Mouse (Mus musculus) left cerebral cortex, postnatal 36 days (tissue): ENCODE results near the gene Tlnrd1. TPM values are rescaled to one million over a fixed set of nuclear protein-coding genes. Genes with fewer than 3 reads are reported as not detected.

Experiments used
- DNase-seq, 2 experiments: peaks; one replicate each; pipeline ENCODE4 v3.0.0; 2021 to 2022; ENCODE audit warnings: low spot score in 2 of 2, mixed read lengths in 1 of 2
- intact Hi-C: fragments of 180-260 bp; cut with DNase I; formaldehyde crosslinking; loops from one replicate; pipeline ENCODE4 v1.15.1; 2025
- total RNA-seq, 2 experiments: library from RNA; stranded (reverse); gene quantifications; 2 replicates each; pipeline ENCODE4 v1.2.3; 2021

Gene Tlnrd1
- total RNA-seq, 2 experiments from 2014 or later: 21.5 to 27.9 TPM

DNA sequence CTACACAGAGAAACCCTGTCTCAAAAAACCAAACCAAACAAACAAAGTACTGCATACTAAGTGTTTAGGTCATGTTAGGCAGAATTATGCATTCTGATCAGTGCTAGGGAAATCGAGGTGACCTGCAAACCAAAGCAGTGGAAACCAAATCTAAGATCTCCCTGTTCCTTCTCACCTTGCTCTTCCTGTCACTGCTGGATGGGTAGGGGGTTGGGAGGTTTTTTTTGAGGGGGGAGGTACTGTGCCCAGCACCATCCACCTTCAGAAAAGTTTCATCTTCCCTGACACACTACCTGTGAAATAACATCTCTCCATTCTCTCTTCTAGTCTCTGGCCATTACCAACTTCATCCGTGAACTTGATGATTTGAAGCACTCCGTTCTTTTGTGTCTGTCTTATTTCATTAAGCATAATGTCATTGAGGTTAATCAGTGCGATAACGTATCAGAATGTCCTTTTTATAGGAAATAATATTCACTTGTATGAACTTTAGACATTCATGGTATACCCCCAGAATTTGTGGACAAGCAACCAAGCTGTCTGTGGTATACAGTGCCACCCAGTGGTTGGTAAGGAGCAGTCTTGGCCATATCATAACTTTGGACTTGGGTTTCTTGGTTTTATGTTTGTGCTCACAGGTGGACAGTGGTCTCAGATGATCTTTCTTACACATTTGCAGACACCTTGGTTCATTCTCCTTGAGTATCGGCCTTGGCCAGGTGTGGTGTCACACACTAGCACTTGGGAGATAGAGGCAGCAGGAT, 2.4 kb upstream of the Tlnrd1 start:
- intact Hi-C loops: loop anchor here (10.0 kb wide), 2 partner anchors 222 to 322 kb away; no protein-coding TSS in a partner anchor
- no peak for DNase-seq

GRCm38 (mm10) chr7:83885835-83886234, 1.7 kb upstream of the Tlnrd1 start:
- intact Hi-C loops: loop anchor here (2.0 to 10.0 kb wide), 3 partner anchors 83 to 321 kb away; no protein-coding TSS in a partner anchor

DNA sequence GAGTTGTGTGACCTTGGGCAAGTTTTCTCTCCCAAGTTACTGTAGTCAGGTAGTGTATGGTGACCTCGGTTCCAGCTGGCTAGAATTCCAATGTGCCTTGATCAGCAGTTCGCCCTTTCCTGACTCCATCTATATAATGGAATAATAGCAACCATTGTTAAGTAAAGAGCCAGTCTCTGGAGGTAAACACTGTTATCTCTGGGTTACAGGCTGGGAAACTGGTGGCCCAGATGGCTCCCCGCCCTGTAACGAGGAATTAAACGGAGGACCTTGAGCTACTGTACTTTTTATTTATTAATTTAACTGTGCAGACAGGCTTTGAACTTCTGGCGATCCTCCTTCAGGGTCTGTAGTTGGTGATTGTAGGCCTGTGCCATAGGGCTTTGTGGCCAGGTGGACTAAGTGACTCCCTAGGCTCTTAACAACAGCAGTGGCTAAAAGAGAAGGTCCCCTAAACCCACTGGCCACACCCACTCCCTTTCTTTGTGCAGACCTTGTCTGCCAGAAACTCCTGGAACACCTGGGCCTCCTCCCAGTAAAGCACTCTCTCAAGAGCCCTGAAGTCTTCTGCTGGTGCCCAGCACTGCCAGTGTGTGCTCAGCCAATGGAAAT, 922 bp upstream of the Tlnrd1 start:
- intact Hi-C loops: loop anchor here (2.0 to 10.0 kb wide), 3 partner anchors 82 to 320 kb away; no protein-coding TSS in a partner anchor

More at GRCm38 (mm10) chr7:83885835-83886234, 1.7 kb upstream of the Tlnrd1 start:
- DNase-seq: no peak

DNA sequence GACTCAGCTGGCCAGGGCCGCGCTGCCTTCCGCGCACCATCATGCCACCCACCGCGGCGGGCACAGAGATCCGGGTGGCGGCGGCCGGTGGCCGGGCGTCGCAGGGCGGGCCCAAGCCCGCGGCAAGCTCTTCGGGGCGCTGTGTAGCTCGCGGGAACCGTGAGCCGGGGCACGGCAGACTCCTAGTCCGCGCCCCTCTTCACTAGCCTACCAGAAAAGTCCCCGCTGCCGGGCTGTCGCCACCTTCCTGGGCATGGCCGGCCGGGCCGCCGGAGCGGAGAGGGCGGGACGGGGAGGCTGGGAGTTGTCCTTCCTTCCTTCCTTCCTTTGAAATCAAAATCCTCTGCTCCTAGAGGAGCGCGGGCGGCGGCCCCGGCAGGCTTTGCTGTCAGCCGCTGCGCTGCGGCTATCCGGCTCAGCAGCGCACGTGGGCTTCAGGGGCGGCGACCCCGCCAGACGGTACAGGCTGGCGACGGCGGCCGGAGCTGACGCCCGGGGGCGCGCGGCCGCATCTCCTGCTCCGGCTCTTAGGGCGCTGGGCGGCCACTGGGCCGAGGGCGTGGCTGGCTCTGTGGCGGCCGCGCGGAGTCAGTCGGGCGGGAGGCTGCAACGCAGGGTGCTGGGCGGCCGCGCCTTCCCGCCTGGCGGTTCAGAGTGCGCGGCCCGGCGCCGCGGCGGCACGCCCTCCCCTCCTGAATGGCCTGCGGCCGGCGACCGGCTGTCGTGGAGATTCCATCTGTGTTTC, 657 bp downstream of the Tlnrd1 start:
- DNase-seq: peak; percentile 55 to 74
- intact Hi-C loops: loop anchor here (2.0 to 10.0 kb wide), 3 partner anchors 81 to 319 kb away; no protein-coding TSS in a partner anchor

More for the DNA sequence above, 922 bp upstream of the Tlnrd1 start:
- no peak for DNase-seq

GRCm38 (mm10) chr7:83882633-83883275, 1.4 kb downstream of the Tlnrd1 start:
- peak; percentile 38 to 67 for DNase-seq
- intact Hi-C loops: loop anchor here (10.0 kb wide), 2 partner anchors 218 to 318 kb away; no protein-coding TSS in a partner anchor

- intact Hi-C loops: loop anchor here (10.0 kb wide), 2 partner anchors 217 to 317 kb away; no protein-coding TSS in a partner anchor
- no peak for DNase-seq
Measured at GRCm38 (mm10) chr7:83882150-83882632, 1.9 kb downstream of the Tlnrd1 start.

DNA sequence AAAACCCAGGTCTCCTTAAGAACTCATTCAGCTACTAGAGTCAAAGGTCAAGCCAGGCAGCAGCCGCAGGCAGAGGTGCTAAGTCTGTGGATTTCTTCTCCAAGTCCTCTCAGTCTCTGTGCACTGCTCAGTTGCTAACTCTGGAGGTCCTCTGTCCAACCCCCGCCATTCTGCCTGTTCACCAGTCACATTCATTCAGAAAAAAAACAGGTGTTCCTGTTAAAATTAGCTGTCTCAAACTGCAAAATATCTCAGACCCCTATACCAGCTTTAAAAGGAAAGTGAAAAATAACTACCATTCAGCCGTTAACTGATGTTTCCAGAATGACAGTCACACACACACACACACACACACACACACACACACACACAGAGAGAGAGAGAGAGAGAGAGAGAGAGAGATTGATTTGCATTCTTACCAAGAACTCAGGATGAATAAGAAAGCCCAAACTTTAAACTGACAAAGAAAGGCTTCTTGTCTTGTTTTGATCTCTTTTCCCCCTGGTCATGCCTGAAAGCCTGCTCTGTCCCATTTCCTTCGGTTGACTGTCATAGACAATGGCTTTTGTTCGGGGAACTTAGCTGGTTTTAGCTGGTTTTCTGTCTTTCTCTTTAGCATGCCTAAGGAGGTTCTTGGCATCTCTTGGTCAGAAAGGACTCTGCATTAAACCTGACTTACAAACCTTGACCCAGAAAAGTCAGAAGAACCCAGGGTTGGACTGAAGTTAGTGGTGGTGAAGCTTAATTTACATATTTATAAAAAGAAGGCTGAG, 5.2 kb downstream of the Tlnrd1 start:
- peak in 1 of 2 experiments; percentile 23 for DNase-seq
- intact Hi-C loops: no loop called here

DNA sequence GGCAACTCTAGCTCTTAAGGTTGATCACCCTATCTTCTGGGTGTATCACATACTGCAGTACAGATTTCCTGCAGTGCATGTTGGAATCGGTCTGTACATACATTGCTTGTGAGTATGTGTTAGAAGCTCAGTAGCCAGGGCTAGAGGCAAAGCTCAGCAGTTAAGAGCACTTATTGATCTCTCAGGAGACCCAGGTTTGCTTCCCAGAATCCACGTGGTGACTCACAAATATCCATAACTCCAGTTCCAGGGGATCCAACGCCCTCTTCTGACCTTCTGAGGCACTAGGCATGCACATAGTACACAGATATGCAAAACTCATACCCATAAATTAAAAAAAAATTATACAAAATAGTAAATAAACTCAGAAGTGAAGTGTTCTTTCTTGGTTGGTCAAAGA, 7.0 kb downstream of the Tlnrd1 start:
- intact Hi-C loops: no loop called here
- DNase-seq: no peak

DNA sequence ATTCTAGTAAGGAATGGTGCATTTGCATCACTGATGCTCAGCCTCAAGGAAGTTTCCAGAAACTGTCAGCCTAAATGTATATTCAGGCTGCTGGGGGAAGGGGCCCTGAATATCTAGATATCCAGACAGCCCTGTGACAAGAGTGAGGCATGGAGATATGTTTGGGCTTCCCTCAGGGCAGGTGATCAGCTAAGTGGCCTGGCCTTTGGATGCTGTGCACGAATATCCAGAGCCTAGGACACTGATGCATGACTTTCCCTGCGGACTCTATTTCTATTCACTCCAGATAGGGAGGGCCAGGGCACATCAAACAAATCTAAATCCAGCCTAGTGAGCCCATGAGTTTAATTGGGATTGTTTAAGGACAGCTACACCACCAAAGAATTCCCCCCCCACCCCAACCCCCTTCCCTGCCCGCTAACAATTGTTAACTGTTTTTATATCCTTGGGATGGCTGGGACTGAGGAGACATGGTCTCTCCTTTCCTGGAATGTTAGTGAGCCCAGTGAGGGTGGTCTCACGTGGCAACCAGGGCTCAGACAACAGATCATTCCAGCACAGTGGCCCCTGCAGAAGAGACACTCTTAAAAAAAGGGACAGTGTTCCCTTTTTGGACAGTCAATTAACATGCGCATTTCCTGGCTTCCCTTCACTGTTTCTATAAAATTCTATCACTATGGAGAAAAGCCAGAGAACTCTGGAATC, 14.1 kb downstream of the Tlnrd1 start:
- intact Hi-C loops: no loop called here
- DNase-seq: no peak

- no peak for DNase-seq
- intact Hi-C loops: no loop called here
Measured at GRCm38 (mm10) chr7:83868200-83868599, 15.9 kb downstream of the Tlnrd1 start.

DNA sequence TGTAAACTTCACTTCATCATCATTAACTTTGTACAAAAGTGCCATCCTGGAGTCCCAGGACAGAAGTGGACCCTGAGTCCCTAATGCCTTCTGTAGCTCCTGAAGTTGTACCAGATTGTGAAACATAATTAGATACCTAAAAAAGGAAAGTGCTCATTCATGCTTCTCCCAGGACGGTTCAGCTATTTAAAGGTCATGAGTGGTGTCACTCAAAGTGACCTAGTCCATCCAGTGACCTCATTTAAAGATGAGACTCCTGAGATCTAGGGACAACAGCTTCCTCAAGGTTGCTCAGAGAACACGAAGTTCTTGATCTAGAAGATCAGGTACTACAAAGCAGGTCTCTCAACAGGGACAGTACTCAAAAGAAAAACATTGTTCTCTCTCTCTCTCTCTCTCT, 20.6 kb downstream of the Tlnrd1 start:
- no peak for DNase-seq
- intact Hi-C loops: no loop called here

GRCm38 (mm10) chr7:83859378-83860083, 24.6 kb downstream of the Tlnrd1 start:
- no peak for DNase-seq
- intact Hi-C loops: no loop called here

GRCm38 (mm10) chr7:83857921-83858320, 26.2 kb downstream of the Tlnrd1 start:
- intact Hi-C loops: no loop called here

GRCm38 (mm10) chr7:83857208-83857488, 27.0 kb downstream of the Tlnrd1 start:
- intact Hi-C loops: no loop called here
- no peak for DNase-seq

More at GRCm38 (mm10) chr7:83857921-83858320, 26.2 kb downstream of the Tlnrd1 start:
- DNase-seq: no peak

- DNase-seq: no peak
- intact Hi-C loops: no loop called here
Measured at GRCm38 (mm10) chr7:83856353-83857207, 27.5 kb downstream of the Tlnrd1 start.

DNA sequence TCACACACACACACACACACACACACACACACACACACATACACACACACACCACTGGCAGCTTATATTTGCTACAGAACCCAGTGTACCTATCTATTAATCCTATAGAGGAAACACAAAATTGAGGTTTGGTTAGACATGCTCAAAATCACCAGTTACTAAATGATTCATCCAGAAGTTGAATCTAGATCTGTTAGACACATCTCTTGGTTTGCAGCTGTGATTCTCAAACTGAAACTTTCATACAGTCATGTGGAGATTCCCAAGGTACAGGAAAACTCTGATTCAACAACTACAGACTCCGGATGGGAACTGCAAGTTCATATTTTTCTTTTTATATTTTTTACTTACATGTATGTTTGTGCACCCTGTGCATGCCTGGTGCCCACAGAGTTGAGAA, 28.9 kb downstream of the Tlnrd1 start:
- no peak for DNase-seq
- intact Hi-C loops: no loop called here
